Mouse (Mus musculus) megakaryocyte, embryonic 14.5 days (primary cell): ENCODE results near the gene Krtap4-1.

ENCODE experiments used
- FLI1 ChIP-seq: IDR thresholded peaks from 2 replicates; pipeline ENCODE4 v1.6.1; 2012; ENCODE audit warnings: low read length, inconsistent platforms, mixed read lengths
- GATA1 ChIP-seq: IDR thresholded peaks from 3 replicates; pipeline ENCODE4 v1.6.1; 2012; ENCODE audit warnings: mixed read lengths, low read length, inconsistent platforms, borderline replicate concordance

DNA sequence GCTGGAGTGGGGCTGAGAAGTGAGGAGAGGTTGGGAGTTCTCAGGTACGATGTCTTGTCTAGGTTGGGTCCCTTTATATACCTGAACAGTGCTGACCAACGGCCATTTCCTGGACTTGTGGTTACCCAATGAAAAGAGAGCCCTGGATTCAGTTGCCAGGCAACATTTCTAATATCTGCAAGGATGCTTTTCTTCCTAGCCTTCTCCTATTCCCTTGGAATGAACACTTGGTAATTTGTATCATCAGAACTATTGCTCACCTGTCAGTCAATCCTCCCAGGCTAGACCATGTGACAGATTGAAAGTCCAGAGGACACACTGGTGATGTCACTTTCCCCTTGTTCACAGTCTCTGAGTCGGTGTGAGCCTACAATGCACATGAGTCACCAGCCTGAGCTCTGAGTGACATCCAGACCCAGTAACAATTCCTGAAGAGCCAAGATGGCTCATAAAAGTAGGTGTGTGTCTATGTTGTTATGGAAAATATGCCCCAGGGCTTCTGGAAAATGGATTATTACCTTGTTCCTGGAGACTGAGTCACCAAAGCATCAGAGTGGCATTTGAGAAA is 13.2 kb downstream of the Krtap4-1 start, which contains the start of gene Krtap2-4:
- TF ChIP-seq GATA1 (no peak), FLI1 (no peak)
